Mouse (Mus musculus) embryonic fibroblast, embryonic 13.5 days (primary cell): ENCODE measurements around the gene Aldh6a1.

Experiments used
- CTCF ChIP-seq: IDR thresholded peaks from 2 replicates; pipeline ENCODE4 v1.5.1; 2011; ENCODE audit warnings: mild to moderate bottlenecking, control low read depth, low read length, moderate library complexity, borderline replicate concordance; ENCODE audit not compliant: insufficient read depth
- POLR2A ChIP-seq: IDR thresholded peaks from 2 replicates; pipeline ENCODE4 v1.6.1; 2011; ENCODE audit warnings: low read depth, mild to moderate bottlenecking, control low read depth, low read length, moderate library complexity

DNA sequence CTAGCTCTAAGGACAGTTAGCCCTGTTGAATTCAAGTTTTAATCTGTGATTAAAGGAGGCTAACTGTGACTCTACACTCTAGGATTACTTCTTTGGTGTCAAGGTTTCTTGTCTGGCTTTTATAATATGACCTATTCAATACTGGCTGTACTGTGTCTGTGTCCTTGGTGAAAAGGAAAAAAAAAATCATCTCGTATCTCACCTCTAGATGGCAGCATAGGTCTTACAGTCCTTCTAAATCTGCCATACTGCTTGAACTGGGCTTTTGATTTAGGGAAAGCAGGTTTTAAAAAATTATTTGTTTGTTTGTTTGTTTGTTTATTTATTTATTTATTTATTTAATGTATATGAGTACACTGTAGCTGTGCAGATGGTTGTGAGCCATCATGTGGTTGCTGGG is 17.9 kb upstream of the Aldh6a1 start:
- TF ChIP-seq CTCF, result no peak
- TF ChIP-seq POLR2A, result no peak
